Mouse (Mus musculus) lung, postnatal 4 days (tissue): ENCODE data around the gene Zfp784.
"Not testable (repeated sequence)": the region's sequence is repeated elsewhere in the genome, so short reads cannot be mapped to it uniquely, and the experiment has no call there.

Experiments used
- DNase-seq, 2 experiments: peaks; one replicate each; pipeline ENCODE4 v3.0.0; 2021

Gene Zfp784

DNA sequence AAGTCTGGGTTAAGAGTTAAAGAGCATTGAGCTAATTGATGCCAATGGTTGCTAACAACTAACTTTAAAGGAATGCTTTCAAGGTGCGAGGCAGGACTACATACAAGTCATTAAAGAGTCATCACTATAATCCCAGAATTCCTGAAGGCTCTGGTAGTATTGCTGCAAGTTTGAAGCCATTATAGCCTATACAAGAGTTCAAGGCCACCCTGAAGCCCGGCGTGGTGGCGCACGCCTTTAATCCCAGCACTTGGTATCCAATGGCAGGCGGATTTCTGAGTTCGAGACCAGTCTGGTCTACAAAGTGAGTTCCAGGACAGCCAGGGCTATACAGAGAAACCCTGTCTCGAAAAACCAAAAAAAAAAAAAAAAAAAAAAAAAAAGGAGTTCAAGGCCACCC lies 18.7 kb downstream of the Zfp784 start:
- DNase-seq = not testable (repeated sequence)

DNA sequence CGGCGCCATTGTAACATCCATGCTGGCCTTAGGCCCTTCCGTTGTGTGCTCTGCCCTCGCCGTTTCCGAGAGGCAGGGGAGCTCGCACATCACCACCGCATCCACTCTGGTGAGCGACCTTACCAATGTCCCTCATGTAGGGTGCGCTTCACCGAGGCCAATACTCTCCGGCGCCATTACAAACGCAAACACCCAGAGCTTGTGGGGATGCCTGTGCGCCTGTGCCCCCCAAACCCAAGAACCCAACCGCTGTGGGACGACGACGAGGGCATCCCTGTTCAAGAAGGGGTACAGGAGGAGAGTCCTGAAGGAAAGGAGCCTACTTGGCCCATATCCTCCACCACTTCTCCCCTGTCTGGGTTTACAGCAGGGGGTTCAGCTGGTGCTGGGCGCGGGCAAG lies 20.3 kb downstream of the Zfp784 start:
- DNase-seq = no peak

DNA sequence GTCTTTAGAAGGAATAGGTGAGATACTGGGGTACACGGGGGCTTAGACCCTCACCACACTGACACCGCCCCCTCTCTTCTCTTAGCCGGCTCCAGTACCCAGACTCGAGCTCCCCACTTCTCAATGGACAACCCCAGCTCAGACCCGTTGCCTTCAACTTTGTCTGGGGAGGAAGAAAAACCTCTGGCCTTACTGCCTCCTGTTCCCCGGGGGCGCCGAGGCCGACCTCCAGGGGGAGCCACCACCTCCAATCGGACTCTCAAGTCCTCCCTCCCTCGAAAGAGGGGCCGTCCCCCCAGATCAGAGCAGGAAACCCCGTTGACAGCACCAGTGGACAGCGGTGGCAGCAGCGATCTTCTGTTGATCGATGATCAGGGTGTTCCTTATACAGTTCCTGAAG lies 20.9 kb downstream of the Zfp784 start:
- DNase-seq = peak in 1 of 2 experiments; percentile 39

DNA sequence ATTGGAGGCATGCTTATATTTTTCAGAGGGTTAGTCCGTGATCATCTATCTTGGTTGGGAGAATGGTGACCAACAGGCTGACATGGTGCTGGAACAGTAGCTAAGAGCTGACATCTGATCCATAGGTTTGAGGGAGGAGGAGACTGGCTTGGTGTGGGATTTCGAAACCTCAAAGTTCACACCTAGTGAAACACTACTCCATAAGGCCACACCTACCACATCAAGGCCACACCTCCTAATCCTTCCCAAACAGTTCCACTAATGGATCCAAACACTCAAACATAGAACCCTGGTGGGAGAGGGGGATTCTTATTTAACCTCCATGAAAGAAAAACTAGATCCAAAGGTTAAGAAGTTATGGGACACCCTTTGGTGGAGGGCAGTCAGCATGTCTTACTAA lies 21.3 kb downstream of the Zfp784 start:
- DNase-seq = no peak

DNA sequence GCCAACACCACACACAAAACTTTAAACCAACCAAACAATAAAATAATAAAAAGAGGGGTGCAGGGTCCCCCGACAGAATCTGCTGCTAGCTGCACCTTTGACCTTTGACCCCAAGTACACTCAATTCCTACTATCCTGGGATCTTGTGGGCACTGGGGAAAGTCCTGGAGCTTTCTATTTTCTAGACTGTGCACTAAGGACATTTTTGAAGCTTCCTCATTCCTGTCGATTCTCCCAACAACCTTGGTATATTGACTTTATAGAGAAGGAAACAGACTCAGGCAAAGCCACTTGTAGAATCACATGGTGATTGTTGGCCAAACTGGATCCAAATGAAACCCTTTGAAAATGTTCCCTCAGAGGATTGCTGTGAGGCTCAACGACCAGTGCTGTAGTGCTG lies 22.2 kb downstream of the Zfp784 start:
- DNase-seq = no peak

DNA sequence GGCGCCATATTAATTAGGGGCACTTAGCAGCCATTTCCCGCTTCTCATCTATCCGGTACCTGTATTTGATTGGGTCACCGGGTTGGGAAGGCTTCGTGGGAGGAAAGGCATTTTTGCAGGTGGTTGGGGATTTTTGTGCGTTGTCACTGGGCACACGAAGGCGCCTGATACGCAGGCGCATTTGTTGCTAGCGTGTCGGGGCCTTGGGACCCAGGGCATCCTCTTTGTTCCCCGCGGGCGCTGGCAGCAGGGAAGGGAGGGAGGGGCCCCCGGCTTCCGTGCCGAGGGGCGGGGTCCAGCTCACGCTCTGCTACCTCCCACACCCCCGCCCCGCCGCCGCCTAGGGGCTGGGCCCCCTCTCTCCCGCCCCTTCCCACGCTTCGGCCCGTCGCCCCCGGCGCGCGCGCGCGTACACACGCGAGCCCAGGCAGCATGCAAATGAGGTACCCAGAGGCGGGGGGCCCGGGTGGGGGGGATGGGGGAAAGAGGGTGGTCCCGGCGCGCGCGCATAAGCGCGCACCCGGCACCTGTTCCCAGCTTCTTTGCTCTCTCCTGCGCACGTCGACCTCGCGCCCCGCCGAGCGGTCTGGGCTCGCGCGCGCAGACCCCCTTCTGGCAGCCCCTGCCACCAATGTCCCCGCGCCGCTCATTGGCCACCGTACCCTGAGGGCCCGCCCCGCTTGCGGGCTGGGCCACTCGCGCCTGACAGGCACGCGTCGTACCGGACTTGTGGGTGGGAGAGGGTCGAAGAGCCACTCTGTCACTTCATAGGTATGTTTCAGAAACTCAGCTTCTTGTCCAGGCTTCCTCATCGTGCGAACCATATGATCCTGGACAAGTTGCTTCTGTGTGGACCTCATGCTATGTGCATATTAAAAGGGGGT lies 22.9 kb downstream of the Zfp784 start, which contains the start of gene Gm44973:
Gm44973 (plus strand) TSS at position 379 of the 884 bp plus-strand sequence.
- peak; percentile 95 to 98 for DNase-seq

DNA sequence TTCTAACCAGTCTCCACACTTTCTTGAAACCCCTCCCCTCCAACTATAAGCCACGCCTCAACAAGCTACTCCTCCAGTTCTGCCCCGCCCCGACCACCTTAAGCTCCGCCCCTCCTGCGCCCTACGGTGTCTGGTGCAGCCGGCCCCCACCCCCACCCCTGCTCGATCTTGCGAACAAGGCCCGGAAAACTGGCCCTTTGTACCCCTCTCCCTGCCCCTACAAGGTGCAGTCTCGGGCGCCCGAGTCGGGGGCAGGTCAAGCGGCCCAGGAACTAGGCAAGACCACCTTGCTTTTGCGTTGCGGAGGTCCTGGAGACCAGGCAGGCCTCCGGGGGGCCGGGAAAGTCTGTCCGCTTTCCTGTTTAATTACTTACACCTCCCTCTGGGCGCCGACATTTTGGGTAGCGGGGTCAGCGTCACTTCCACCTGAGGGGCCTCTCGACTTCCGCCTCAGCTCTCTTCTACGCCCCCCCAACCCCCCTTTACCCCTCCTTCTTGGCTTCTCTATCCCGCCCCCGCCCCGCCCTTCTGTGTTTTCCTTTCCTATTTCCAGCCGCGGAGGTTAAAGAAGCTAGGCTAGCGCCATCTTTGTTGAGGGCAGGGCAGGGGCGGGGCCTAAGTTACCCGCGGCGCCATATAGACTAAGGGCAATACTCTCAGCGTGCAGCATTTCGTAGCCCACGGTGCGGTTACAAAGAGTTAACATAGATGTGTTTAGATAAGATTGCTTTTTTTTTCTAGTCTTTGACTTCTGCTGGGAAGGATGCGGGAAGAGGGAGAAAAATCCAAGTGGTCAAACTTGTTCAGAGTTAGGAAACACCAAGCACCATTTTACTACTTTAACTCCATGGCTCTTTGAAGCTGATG lies 23.8 kb downstream of the Zfp784 start, which contains the start of the genes Zfp524 and Fiz1:
Zfp524 (plus strand) TSS at position 165 of the 867 bp plus-strand sequence.
Fiz1 (minus strand) TSS at position 447 of the 867 bp plus-strand sequence.
- DNase-seq = peak; percentile 97 to 98

DNA sequence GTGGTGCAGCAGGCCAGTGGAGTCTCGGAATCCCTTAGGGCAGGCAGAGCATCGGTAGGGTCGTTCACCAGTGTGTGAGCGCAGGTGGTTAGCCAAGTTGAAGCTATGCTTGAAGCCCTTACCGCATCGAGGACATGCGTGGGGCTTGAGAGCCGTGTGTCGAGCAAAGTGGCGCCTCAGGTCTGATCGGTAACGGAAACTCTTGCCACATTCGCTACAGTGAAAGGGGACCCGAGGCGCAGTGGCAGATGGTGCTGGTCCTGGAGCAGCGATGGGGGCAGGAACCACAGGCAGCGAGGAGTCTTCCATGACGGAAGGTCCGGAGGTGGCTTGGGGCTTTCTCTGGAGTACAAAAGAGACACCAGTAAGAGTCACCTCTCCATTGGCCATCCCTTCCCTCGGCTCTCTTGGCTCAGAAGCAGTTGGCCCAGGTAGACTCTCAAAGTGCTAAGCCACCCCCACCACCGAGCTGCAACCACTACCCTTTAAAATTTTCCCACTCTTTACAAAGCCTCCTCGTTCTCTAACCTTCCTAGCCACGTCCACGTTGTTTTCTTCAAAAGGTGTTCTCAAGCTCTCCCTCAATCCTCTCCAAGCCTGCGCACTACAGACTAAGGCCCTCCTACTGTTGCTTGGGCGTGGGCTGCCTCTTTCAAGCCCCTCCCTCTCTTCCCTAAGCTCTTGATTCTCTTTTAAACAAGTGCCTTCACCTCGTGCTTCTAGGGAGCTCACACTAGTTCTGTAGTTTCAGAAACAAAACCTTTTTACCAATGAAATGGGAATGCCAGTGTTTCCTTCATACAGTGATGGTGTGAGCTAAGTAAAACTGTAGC lies 25.3 kb downstream of the Zfp784 start:
- DNase-seq = peak in 1 of 2 experiments; percentile 41

DNA sequence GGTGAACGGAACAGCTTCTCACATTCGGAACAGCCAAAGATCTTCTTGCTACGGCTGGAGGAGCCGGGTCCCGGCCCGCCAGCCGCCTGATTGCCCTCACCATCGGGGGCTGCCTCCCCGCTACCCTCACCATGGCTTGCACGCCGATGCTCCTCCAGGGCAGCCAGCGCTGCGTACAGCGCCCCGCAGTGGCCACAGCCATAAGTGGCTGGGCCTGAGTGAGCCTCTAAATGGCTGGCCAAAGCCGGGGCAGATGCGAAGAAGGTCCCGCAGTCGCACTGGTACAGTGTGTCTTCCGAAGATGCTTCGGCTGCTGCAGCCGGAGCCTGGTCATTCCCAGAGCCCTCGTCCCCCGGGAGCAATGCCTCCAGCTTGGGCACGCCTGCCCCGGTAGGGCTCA lies 30.0 kb downstream of the Zfp784 start:
- no peak for DNase-seq

DNA sequence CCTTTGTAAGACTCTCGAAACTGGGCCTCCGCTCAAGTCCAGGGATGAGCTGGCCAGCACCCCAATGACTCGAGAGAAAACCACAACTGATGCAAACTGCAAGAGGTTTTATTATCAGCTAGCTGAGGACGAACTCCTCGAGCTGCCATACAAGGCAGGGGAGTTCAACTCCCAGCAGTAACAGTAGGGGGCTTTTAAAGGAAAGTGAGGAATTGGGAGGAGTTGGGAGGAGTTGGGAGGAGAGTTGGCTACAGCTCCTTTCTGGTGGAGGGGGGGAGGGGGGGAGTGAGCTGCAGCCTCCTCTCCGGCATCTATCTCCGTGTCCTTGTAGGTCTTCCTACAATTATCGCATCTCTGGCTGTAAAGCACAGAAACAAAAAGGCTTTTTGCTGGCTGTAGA lies 35.4 kb downstream of the Zfp784 start:
- DNase-seq = not testable (repeated sequence)

DNA sequence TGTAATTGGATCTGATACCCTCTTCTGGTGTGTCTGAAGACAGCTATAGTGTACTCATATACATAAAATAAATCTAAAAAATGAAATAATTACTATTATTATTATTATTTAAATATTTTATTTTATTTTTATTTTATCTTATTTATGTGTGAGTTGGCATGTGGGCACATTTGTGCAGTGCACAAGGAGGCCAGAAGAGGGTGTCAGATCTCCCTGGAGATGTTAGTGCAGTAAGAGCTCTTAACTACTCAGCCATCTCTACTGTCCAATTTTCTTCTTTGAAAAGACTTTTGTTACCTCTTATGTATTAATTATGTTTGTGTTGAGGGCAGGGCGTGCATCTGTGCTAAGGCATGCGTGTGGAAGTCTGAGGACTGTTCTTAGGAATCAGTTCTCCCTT lies 38.4 kb downstream of the Zfp784 start:
- DNase-seq = peak in 1 of 2 experiments; percentile 46

DNA sequence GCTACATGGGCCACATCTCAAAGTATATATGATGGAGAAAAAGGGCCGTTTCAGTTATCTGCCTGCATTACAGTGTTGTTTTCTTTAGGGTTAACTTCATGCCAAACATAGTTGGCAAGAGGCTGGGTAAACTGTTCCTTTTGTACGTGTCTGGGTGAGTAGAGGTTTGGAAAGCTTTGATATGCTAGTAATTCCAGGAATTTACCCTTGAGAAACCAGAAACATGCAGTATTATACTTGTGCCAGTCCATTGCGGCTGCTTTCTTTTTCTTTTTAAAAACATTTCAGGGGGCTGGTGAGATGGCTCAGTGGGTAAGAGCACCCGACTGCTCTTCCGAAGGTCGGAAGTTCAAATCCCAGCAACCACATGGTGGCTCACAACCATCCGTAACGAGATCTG lies 41.3 kb downstream of the Zfp784 start:
- no peak for DNase-seq

DNA sequence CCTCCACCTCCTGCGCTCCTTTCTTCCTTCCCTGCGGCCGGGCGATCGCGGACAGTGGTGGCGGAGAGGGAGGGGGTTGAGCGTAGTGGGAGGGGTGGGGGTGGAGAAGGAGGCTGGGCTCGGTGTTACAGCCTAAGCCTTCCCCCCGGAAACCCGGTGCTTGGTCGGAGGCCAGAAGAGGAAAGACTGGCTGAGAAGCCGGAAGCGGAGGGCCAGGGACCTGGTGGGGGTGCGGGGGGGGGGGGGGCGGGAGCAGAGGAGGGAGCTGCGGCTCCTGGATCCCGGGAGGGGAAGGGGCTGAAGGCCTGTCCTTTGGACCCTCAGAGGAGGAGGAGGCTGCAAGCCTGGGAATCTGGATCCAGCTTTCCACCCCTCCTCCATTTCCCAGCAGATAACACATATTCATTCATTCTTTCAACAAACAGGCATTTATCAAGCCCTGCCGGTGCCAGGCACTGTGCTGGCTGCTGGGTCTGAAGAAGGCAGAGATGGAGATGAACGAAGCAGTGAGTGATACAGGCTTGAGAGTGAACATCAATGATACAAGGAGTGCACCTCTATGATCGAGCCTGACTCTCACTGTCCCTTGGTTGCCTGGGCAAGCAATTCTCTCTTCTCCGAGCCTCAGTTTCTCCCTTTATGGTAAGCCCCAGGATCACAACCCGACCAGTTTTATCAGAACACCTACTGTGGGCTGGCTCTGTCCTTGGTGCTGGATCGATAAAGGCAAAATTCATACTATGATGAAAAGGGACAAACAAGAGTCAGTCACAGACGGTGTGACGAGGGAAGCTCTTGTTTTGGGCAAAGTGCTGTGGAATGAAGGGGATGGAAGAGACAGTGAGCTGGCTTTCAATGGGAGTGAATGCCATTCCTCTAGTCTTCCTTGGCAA lies 42.0 kb downstream of the Zfp784 start, which contains the start of gene Zfp579:
Zfp579 (minus strand) TSS at position 156 of the 893 bp plus-strand sequence.
- peak; percentile 94 to 96 for DNase-seq

DNA sequence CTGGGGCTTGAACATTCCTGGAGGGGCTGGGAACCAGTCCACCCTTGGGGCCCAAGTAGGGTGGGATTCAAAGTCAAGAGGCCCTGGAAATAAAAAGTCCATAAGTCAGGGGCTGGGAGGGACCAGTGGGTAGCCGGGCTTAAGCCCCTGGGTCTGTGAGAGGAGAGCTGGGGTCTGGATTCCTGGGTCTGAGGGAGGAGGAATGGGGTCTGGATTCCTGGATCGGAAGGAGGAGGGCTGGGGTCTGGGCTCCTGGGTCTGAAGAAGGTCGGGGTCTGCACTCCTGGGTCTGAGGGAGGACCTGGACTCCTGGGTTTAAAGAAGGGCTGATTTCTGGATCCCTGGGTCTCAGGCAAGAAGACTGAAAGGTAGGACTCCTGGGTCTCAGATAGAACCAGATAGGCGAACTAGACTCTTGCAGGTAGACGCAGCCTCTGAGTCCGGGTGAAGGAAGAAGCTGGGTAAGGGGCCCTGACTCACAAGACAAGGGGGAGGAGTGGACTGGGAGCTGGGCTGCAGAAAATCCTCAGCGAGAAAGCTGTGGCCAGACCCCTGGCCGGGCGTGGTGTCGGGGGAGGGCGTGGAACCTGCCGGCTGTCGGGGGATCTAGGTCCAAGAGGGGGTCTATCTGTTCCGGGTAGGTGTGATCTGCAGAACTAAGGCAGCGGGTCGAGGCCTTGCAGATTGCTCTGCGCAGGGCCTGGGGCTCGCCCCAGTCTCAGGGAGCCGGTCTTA lies 42.8 kb downstream of the Zfp784 start:
- DNase-seq = no peak

DNA sequence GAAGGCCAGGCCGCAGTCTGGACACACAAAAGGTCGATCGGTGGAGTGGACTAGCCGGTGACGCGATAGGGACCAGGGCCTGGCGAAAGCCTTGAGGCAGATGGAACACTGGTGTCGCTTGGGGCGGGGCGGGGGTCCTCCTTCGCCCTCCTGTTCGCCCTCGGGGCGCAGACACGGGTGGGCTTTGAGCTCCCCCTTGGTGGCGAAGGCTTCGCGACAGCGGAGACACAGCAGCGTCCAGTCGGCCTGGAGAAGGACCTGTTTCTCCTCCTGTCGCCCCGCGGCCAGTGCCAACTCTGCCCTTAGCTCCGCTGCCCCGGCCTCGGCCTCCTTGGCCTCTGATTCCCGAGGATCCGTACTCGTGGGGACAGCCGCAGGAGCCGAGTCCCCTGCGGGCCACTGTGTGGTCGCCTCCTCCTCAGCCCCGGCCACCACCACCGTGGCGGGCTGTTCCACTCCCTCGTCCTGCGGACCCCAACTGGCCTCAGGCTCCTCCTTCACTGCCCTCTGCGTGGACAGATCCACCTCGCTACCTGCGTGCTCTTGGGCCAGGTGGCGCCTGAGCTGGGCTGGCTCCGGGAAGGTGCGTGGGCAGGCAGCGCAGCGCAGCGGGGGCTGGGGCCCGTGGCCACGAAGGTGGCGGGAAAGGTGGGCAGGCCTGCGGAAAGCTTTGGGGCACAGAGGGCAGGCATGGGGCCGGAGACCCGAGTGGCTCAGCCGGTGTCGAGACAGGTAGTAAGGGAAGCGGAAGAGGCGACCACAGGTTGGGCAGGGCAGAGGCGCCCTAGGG lies 44.1 kb downstream of the Zfp784 start:
- no peak for DNase-seq

DNA sequence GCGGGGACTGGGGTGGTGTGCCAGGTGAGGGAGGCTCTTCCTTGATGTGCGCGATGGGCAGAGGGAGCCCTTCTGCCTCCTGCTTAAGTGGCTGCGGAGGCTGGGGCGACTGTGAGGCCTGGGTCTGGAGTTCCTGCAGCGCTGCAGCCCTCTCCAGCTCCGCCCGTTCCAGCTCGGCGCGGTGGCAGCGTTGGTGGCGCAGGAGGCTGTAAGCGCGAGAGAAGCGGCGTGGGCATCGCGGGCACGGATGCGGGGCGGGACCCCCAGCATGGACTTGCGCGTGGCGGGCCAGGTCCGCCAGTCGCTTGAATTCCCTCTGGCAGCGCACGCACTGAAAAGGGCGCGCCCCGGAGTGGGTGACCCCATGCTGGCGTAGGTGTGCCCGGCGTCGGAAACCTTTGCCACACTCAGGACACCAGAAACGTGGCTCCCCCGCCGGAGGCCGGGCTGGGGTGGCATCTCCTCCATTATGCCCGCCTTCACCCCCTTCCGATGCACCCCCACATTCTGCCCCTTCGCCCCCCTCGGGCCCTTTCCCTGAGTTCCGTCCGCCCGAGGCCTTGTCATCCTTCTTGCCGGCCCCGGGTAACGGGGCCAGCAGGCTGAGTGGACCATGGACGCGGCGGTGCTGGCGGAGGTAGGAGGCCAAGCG lies 44.8 kb downstream of the Zfp784 start:
- DNase-seq = no peak

DNA sequence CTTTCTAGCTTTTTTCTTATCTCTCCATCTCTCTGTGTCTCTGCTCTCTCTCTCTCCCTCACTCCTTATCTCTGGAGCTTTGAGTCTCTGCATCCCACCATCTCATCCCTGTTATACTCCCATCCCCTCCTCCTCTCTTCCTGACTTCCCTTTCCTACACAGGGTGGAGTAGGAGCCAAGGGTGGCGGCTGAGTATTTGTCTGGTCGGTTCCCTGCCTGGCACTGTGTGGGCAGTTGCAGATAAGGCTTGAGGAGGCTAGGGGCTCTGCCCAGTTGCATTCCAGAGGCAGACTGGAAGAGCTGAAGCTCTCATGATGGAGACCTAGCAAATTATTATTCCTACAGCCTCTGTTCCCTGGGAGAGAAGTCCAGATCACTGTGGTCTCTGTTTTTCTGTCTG lies 50.0 kb downstream of the Zfp784 start:
- DNase-seq = peak in 1 of 2 experiments; percentile 42
